Mouse (Mus musculus): ENCODE measurements around the gene Srgn.

DNA sequence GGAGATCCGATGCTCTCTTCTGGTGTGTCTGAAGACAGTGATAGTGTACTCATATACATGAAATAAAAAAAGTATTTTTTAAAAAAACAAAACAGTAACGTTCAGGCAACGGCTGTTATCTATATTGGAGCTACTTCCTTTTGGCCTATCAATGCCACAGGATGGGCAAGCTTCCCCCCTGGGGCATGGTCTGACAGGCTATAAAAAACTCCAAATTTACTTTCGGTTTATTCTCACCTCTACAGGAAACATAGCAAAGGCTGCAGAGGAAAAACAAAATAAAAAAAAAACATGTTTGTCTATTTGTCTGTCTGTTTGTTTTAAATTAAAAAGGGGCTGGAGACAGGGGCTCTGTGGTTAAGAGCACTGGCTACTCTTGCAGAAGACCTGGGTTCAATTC, 23.9 kb downstream of the Srgn start:
- TF ChIP-seq CTCF (IDR thresholded peaks at IDR 0.05; ENCODE audit: low read depth, low read length) = no peak
- no peak for TF ChIP-seq GATA1 (IDR thresholded peaks at IDR 0.05; ENCODE audit: borderline replicate concordance, low read length)
- no peak for TF ChIP-seq GATA2 (IDR thresholded peaks at IDR 0.05; ENCODE audit: borderline replicate concordance, low read depth, low read length)
- TF ChIP-seq POLR2AphosphoS5 (IDR thresholded peaks at IDR 0.05; ENCODE audit: insufficient replicate concordance, low read depth, low read length) = no peak

Data from G1E (cell line).